Mouse (Mus musculus) lung, postnatal 14 days (tissue): ENCODE results near the gene Myo3b.

ENCODE experiments used
- DNase-seq: peaks from one replicate; pipeline ENCODE4 v3.0.0; 2021

Gene Myo3b

GRCm38 (mm10) chr2:70292776-70293175 lies 253.8 kb downstream of the Myo3b start:
- DNase-seq, result no peak

- no peak for DNase-seq
Measured at GRCm38 (mm10) chr2:70302905-70303304, 264.0 kb downstream of the Myo3b start.

GRCm38 (mm10) chr2:70315125-70315524 lies 276.2 kb downstream of the Myo3b start:
- DNase-seq, result no peak

- no peak for DNase-seq
Measured at GRCm38 (mm10) chr2:70315734-70316133, 276.8 kb downstream of the Myo3b start.

- DNase-seq, result no peak
Measured at GRCm38 (mm10) chr2:70317850-70318249, 278.9 kb downstream of the Myo3b start.

- no peak for DNase-seq
Measured at GRCm38 (mm10) chr2:70318861-70319555, 280.1 kb downstream of the Myo3b start.

GRCm38 (mm10) chr2:70322767-70323166 lies 283.8 kb downstream of the Myo3b start:
- no peak for DNase-seq

- DNase-seq, result no peak
Measured at GRCm38 (mm10) chr2:70327602-70328001, 288.7 kb downstream of the Myo3b start.

GRCm38 (mm10) chr2:70332905-70333304 lies 294.0 kb downstream of the Myo3b start:
- DNase-seq, result no peak

GRCm38 (mm10) chr2:70333553-70333952 lies 294.6 kb downstream of the Myo3b start:
- peak; percentile 67 for DNase-seq

GRCm38 (mm10) chr2:70336551-70336950 lies 297.6 kb downstream of the Myo3b start:
- DNase-seq, result no peak

- DNase-seq, result peak; percentile 70
Measured at GRCm38 (mm10) chr2:70337208-70337611, 298.3 kb downstream of the Myo3b start.

- peak; percentile 9 for DNase-seq
Measured at GRCm38 (mm10) chr2:70337869-70338268, 298.9 kb downstream of the Myo3b start.

GRCm38 (mm10) chr2:70339061-70339460 lies 300.1 kb downstream of the Myo3b start:
- no peak for DNase-seq

GRCm38 (mm10) chr2:70339501-70339900 lies 300.6 kb downstream of the Myo3b start:
- DNase-seq, result no peak

GRCm38 (mm10) chr2:70340224-70340623 lies 301.3 kb downstream of the Myo3b start:
- DNase-seq, result no peak

GRCm38 (mm10) chr2:70345126-70345525 lies 306.2 kb downstream of the Myo3b start:
- DNase-seq, result no peak

- peak; percentile 5 for DNase-seq
Measured at GRCm38 (mm10) chr2:70347511-70347910, 308.6 kb downstream of the Myo3b start.

GRCm38 (mm10) chr2:70348793-70349553 lies 310.0 kb downstream of the Myo3b start:
- no peak for DNase-seq

GRCm38 (mm10) chr2:70352435-70353165 lies 313.7 kb downstream of the Myo3b start:
- DNase-seq, result no peak

- DNase-seq, result no peak
Measured at GRCm38 (mm10) chr2:70354056-70354455, 315.1 kb downstream of the Myo3b start.

- DNase-seq, result no peak
Measured at GRCm38 (mm10) chr2:70355026-70355425, 316.1 kb downstream of the Myo3b start.

GRCm38 (mm10) chr2:70369421-70369820 lies 330.5 kb downstream of the Myo3b start:
- no peak for DNase-seq

- DNase-seq, result no peak
Measured at GRCm38 (mm10) chr2:70379341-70379740, 340.4 kb downstream of the Myo3b start.
